Mouse (Mus musculus): Measurements from ENCODE around the gene Rapgef2.

GRCm38 (mm10) chr3:79202275-79203153 is 83.8 kb downstream of the Rapgef2 start:
- TF ChIP-seq GATA1 (IDR thresholded peaks at IDR 0.05; ENCODE audit: low read length): no peak
- no peak for TF ChIP-seq TAL1 (IDR thresholded peaks at IDR 0.05; ENCODE audit: low read length)
